Mouse (Mus musculus): ENCODE data around the gene Fcer2a. TPM values are rescaled to one million over a fixed set of nuclear protein-coding genes. Genes with fewer than 3 reads are reported as not detected.

Gene Fcer2a
- total RNA-seq, 2 experiments from 2014 or later = 0.29 to 0.59 TPM

Other genes starting within 250 kb of the Fcer2a start
- 1 to 10 TPM; 3.2 to 3.4 TPM for gene Pex11g, start 226.5 kb downstream of the Fcer2a start, total RNA-seq (2021)
- gene Tex45, start 223.3 kb downstream of the Fcer2a start, total RNA-seq (2021) = not detected
- gene Zfp358, start 201.0 kb downstream of the Fcer2a start, total RNA-seq (2021) = 10 to 100 TPM; 27.2 to 28.6 TPM
- gene Mcoln1, start 193.7 kb downstream of the Fcer2a start, total RNA-seq (2021) = 10 to 100 TPM; 18.5 to 22.0 TPM
- gene Pnpla6, start 178.8 kb downstream of the Fcer2a start, total RNA-seq (2021) = 10 to 100 TPM; 10.6 to 11.9 TPM
- gene C330021F23Rik, start 126.2 kb downstream of the Fcer2a start, total RNA-seq (2021) = under 1 TPM in 1 of 2 experiments, not detected in 1; 0.25 TPM
- gene Camsap3, start 106.9 kb downstream of the Fcer2a start, total RNA-seq (2021) = under 1 TPM; 0.47 to 0.67 TPM
- 10 to 100 TPM; 14.5 to 14.9 TPM for gene Xab2, start 72.9 kb downstream of the Fcer2a start, total RNA-seq (2021)
- 10 to 100 TPM; 70.6 to 80.3 TPM for gene Pet100, start 72.6 kb downstream of the Fcer2a start, total RNA-seq (2021)
- not detected for gene Pcp2, start 68.6 kb downstream of the Fcer2a start, total RNA-seq (2021)
- gene Stxbp2, start 63.2 kb downstream of the Fcer2a start, total RNA-seq (2021) = 1 to 10 TPM; 4.5 to 4.8 TPM
- gene Retn, start 38.4 kb downstream of the Fcer2a start, total RNA-seq (2021) = 1 to 10 TPM in 1 of 2 experiments, under 1 TPM in 1; 0.70 to 3.7 TPM
- gene Mcemp1, start 28.4 kb downstream of the Fcer2a start, total RNA-seq (2021) = under 1 TPM; 0.22 to 0.34 TPM
- gene Fcor, start 21.8 kb downstream of the Fcer2a start, total RNA-seq (2021) = 1 to 10 TPM in 1 of 2 experiments, not detected in 1; 2.2 TPM
- gene Trappc5, start 17.9 kb downstream of the Fcer2a start, total RNA-seq (2021) = 10 to 100 TPM; 19.1 to 19.3 TPM
- gene Clec4g, start 26.5 kb upstream of the Fcer2a start, total RNA-seq (2021) = under 1 TPM; 0.65 to 0.67 TPM
- gene Cd209a, start 54.8 kb upstream of the Fcer2a start, total RNA-seq (2021) = under 1 TPM; 0.22 to 0.42 TPM
- gene Cd209e, start 160.1 kb upstream of the Fcer2a start, total RNA-seq (2021) = not detected
- gene Cd209d, start 184.4 kb upstream of the Fcer2a start, total RNA-seq (2021) = not detected
- under 1 TPM; 0.28 to 0.36 TPM for gene Cd209b, start 232.7 kb upstream of the Fcer2a start, total RNA-seq (2021)

Data from heart, postnatal 25 days (tissue).